Mouse (Mus musculus): Measurements from ENCODE around the gene Gm42791. TPM values are rescaled to one million over a fixed set of nuclear protein-coding genes. Genes with fewer than 3 reads are reported as not detected.

Gene Gm42791
- polyA plus RNA-seq, 1 experiment from 2014 or later: 2.3 TPM

DNA sequence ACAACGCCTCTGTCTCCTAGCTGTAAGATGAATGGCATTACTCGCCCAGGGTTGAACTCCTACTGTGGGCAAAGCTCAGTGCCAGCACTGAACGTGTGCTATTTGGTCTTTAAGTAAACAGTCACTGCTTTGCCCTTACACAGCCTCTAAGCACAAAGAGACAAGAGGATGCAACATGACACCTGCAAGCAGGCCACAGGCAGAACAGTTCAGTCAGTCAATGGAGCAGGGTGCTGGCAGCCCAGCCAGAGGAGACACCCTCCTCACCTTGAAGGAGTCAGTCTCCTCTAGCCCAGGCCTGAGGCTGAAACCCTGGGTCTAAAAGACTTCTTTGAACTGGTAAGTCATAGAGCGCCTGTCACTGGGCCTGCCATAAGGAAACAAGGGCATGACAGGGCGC lies 76.9 kb downstream of the Gm42791 start:
- H3K4me1 ChIP-seq: no peaks in the 10 kb centered on the region
- WGBS: 73% methylated on average over 5 of the region's 5 CpGs
- no peak for ATAC-seq (ENCODE audit: extremely low read depth, insufficient number of reproducible peaks, low FRiP score, low TSS enrichment)
- H3K36me3 ChIP-seq: peaks cover 64% of the 10 kb centered on the region
- no peaks in the 10 kb centered on the region for H3K27me3 ChIP-seq (replicated peaks)
- no peak overlapping the region for H3K27ac ChIP-seq (replicated peaks)
- peaks cover 5% of the 10 kb centered on the region; the same call in 1 of the 2 replicates for H3K9me3 ChIP-seq
- no peak overlapping the region for H3K9ac ChIP-seq
- no peak overlapping the region for H3K4me2 ChIP-seq
- no peak overlapping the region for H3K4me3 ChIP-seq

DNA sequence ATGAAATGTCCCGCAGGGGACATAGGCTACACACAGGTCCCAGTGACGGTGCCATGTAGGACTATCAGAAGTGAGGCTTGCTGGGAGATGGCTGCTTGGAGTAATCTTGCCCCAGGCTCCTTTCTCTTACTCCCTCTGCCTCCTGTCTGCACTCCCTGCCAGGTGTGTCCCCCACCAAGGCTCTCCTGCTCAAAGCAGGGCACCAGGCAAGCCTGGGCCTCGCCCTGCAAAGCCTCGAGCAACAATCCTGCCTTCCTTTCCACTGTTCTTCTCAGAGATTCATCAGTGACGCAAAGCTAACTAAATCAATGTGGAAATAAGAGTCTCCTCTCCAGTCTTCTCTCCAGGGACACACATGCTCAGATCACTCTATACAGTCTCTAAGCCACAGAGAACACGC lies 78.2 kb downstream of the Gm42791 start:
- 87% methylated on average over 6 of the region's 6 CpGs for WGBS
- Histone ChIP-seq H3K4me3 (no peak overlapping the region), H3K27me3 (replicated peaks) (no peaks in the 10 kb centered on the region), H3K36me3 (peaks cover 70% of the 10 kb centered on the region), H3K9ac (no peak overlapping the region), H3K4me2 (no peak overlapping the region), H3K4me1 (peaks cover 9% of the 10 kb centered on the region), H3K9me3 (peaks cover 6% of the 10 kb centered on the region; the same call in 1 of the 2 replicates), H3K27ac (replicated peaks) (no peak overlapping the region)
- no peak for ATAC-seq (ENCODE audit: extremely low read depth, insufficient number of reproducible peaks, low FRiP score, low TSS enrichment)

DNA sequence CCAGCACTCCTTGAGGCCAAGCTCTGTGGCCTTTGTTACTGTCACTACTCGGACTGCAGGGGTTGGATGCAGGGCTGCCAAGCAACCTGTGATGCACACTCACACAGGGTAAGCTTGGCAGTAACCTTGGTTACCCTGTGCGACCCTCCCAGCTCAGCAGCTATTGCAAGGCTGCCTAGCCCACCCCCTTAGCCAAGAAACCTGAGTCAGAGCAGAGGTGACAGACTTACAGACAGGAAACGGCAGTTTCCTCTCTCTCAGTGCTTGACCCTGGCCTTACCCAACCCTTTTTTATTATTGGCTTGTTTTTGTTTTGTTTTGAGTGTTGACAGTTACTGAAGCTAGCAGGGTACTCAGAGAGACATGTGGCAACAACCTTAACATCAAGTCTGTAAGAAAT lies 82.7 kb downstream of the Gm42791 start:
- H3K36me3 ChIP-seq: peaks cover 47% of the 10 kb centered on the region
- WGBS: 45% methylated on average over 3 of the region's 3 CpGs

DNA sequence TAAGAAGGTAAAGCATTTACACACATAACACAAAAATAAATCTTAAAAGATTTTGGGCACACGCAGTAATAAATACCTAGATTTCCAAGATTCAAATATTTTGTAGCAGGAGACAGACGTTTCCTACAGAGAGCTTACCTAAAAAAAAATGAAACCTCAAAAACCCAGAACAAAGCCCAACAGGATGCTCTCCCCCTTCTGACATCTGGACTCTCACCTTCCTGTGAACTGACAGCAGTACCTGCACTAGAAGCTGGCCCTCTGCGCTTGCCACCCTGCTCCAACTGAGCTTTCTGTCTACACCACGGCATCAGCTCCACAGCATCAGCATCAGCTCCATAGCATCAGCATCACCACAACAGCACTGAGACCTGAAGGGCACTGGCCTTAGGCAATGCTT lies 84.9 kb downstream of the Gm42791 start:
- 87% methylated on average over 4 of the region's 4 CpGs for WGBS

More for the DNA sequence above, 82.7 kb downstream of the Gm42791 start:
- no peak overlapping the region for H3K9ac ChIP-seq
- H3K4me3 ChIP-seq: no peak overlapping the region
- H3K4me2 ChIP-seq: no peak overlapping the region
- H3K4me1 ChIP-seq: peaks cover 40% of the 10 kb centered on the region
- no peak overlapping the region for H3K27ac ChIP-seq (replicated peaks)
- H3K27me3 ChIP-seq (replicated peaks): no peaks in the 10 kb centered on the region
- no peak for ATAC-seq (ENCODE audit: extremely low read depth, insufficient number of reproducible peaks, low FRiP score, low TSS enrichment)
- peaks cover 6% of the 10 kb centered on the region; the same call in 1 of the 2 replicates for H3K9me3 ChIP-seq

DNA sequence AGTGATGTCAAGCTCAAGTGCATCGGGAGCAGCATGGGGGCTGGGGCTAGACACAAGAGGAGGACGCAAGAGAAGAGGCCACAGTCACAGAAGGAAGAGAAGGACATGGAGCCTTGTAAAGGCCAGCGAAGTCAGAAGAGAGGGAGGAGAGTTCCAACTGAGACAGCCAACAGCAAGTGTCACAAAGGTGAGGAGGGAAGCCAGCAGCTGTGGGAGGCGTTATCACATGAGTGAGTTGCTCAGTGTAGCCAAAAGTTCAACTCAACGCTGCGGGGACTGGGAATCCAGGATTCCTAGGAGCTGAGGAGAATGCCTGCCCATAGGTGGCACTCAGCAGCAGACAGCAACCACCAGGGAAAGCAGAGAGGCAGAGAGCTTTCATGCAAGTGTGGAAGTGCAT lies 85.5 kb downstream of the Gm42791 start:
- Histone ChIP-seq H3K4me2 (peak overlapping the region; percentile 39), H3K4me1 (peaks cover 40% of the 10 kb centered on the region)

More for the DNA sequence above, 84.9 kb downstream of the Gm42791 start:
- no peak overlapping the region for H3K9ac ChIP-seq
- H3K27ac ChIP-seq (replicated peaks): no peak overlapping the region
- H3K9me3 ChIP-seq: peaks cover 6% of the 10 kb centered on the region; the same call in 1 of the 2 replicates
- peaks cover 40% of the 10 kb centered on the region for H3K4me1 ChIP-seq
- H3K4me2 ChIP-seq: no peak overlapping the region
- H3K27me3 ChIP-seq (replicated peaks): no peaks in the 10 kb centered on the region
- H3K4me3 ChIP-seq: no peak overlapping the region
- peaks cover 39% of the 10 kb centered on the region for H3K36me3 ChIP-seq
- ATAC-seq (ENCODE audit: extremely low read depth, insufficient number of reproducible peaks, low FRiP score, low TSS enrichment): no peak

DNA sequence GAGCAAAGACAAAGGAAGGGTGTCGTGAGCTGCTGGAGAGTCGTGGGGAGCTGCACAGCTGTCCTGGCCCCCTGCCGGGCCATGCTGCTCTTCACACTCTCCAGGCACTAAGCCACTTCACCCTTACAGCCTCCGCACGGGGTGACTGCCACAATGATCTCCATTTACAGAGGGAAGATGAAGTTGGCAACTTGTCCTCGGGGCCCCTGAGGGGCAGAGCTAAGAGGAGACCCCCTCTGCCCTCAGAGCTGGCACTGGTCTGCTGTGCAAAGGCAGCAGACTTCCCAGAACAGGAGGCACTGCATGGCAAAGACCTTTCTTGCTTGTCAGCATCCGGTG lies 85.9 kb downstream of the Gm42791 start:
- Histone ChIP-seq H3K9me3 (peaks cover 6% of the 10 kb centered on the region; the same call in 1 of the 2 replicates), H3K4me2 (peak overlapping the region; percentile 39), H3K4me1 (peaks cover 40% of the 10 kb centered on the region), H3K9ac (peak overlapping the region; percentile 50; the same call in 1 of the 2 replicates), H3K27me3 (replicated peaks) (no peaks in the 10 kb centered on the region), H3K4me3 (no peak overlapping the region), H3K27ac (replicated peaks) (peak overlapping the region; percentile 74), H3K36me3 (peaks cover 41% of the 10 kb centered on the region)
- ATAC-seq (ENCODE audit: extremely low read depth, insufficient number of reproducible peaks, low FRiP score, low TSS enrichment): peak; percentile 47; the same call in 1 of the 2 replicates
- 12% methylated on average over 7 of the region's 7 CpGs for WGBS

More for the DNA sequence above, 85.5 kb downstream of the Gm42791 start:
- Histone ChIP-seq H3K9me3 (peaks cover 6% of the 10 kb centered on the region; the same call in 1 of the 2 replicates), H3K36me3 (peaks cover 38% of the 10 kb centered on the region), H3K27me3 (replicated peaks) (no peaks in the 10 kb centered on the region), H3K9ac (peak overlapping the region; percentile 50; the same call in 1 of the 2 replicates), H3K27ac (replicated peaks) (peak overlapping the region; percentile 74), H3K4me3 (no peak overlapping the region)
- WGBS: 17% methylated on average over 6 of the region's 6 CpGs
- ATAC-seq (ENCODE audit: extremely low read depth, insufficient number of reproducible peaks, low FRiP score, low TSS enrichment): no peak

DNA sequence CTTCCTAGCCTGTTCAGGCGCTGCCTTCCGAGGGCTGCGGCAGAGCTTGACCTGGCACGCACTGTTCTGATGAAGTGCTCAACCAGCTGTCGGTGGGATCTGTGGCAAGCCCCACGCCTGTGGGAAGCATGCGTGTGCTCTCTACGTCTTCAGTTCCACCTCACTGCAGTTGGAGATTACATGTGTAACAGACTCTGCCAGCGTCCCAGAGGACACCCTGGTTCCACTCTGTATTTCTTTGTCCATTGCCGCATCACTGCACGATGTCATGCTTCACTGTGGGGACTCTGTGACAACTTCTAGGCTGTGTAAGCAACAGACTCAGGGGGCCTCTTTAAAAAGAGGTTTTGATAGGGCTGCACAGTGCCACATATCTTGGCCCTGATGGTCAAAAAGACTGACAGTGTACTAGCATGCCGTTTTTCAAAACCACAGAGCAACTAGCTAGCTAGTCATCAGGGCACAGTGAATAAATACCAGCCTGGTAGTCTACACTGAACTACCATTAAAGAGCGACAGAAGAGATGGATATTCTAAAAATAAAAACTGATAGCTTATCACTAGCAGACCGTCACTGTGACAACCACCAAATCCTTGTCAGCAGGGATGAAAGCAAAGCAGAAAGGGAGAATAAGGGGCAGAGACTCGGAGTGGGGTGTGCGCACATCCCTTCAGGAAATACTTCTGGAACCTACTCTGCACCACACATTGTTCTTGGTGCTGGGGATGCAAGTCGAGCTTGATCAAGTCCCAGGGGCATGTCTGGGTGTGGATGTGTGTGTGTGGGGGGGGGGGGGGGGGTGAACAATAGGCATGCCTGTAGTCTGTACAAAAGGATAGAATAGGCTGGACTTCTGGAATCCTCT lies 86.5 kb downstream of the Gm42791 start:
- Histone ChIP-seq H3K9me3 (peaks cover 5% of the 10 kb centered on the region; the same call in 1 of the 2 replicates), H3K4me1 (peaks cover 40% of the 10 kb centered on the region), H3K36me3 (peaks cover 42% of the 10 kb centered on the region), H3K4me2 (peak overlapping the region; percentile 39), H3K4me3 (no peak overlapping the region), H3K9ac (peak overlapping the region; percentile 40; the same call in 1 of the 2 replicates), H3K27ac (replicated peaks) (peak overlapping the region; percentile 74), H3K27me3 (replicated peaks) (no peaks in the 10 kb centered on the region)
- 34% methylated on average over 17 of the region's 17 CpGs for WGBS
- peak; percentile 38; the same call in 1 of the 2 replicates for ATAC-seq (ENCODE audit: extremely low read depth, insufficient number of reproducible peaks, low FRiP score, low TSS enrichment)

DNA sequence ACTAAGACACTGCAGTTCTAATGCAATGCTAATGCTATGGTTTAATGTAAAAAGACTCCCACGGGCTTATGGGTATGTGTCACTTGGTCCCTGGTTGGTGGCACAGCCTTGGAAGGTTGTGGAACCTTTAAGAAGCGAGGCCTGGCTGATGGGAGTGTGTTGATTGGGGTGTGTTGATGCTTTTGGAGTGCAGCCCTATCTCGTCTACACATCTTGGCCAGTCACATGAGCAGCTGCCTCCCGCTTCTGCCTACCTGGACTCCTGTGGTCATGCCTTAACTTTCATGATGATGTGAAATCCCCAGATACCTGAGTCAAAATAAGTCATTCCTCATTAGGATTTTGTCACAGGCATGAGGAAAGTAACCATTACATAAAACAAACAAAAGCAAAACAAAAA lies 88.6 kb downstream of the Gm42791 start:
- no peak for ATAC-seq (ENCODE audit: extremely low read depth, insufficient number of reproducible peaks, low FRiP score, low TSS enrichment)
- Histone ChIP-seq H3K4me1 (peaks cover 26% of the 10 kb centered on the region), H3K4me2 (no peak overlapping the region), H3K27me3 (replicated peaks) (no peaks in the 10 kb centered on the region), H3K9me3 (no peaks in the 10 kb centered on the region), H3K36me3 (peaks cover 46% of the 10 kb centered on the region), H3K27ac (replicated peaks) (no peak overlapping the region), H3K4me3 (no peak overlapping the region), H3K9ac (no peak overlapping the region)
- WGBS: 79% methylated on average over 4 of the region's 4 CpGs

DNA sequence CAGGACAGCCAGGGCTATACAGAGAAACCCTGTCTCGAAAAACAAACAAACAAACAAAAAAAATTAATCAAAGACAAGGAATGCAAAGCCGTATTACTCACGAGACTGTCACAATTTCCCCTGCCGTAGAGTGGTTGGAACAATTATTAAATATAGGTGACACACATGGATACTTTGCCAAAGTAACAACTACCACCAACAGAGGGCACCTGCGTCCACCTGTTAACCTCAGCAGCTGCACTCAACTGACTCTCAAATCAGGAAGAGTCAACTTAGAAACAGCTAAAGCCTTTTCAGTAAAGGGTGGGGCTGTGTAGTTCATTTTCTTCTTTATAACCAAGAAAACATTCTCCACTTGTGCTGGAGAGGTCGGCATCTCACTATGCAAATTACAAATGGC lies 90.1 kb downstream of the Gm42791 start:
- Histone ChIP-seq H3K27me3 (replicated peaks) (no peaks in the 10 kb centered on the region), H3K4me2 (no peak overlapping the region), H3K4me1 (peaks cover 25% of the 10 kb centered on the region), H3K4me3 (no peak overlapping the region), H3K27ac (replicated peaks) (no peak overlapping the region), H3K9ac (no peak overlapping the region), H3K36me3 (peaks cover 41% of the 10 kb centered on the region), H3K9me3 (no peaks in the 10 kb centered on the region)
- ATAC-seq (ENCODE audit: extremely low read depth, insufficient number of reproducible peaks, low FRiP score, low TSS enrichment): no peak
- WGBS: 68% methylated on average over 6 of the region's 6 CpGs

DNA sequence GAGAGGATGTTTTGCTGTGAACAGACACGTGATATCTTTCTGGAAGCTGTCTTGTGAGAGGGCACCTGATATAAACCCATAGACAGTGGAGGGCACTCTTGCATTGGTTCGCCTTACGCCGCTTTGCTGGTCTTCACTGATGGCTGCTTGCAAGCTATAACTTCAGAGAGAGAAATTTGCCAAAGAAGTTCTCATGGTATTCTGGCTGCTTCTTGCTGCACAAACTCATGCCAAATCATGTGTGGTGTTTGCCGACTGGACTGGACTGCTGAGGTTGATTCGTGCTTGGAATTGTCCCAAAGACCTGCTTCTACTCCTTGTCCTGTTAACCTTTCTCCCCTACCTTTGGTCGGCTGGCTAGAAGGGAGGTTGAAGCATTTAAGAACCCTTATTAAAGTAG lies 95.6 kb downstream of the Gm42791 start:
- no peak overlapping the region for H3K4me3 ChIP-seq
- no peak overlapping the region for H3K9ac ChIP-seq
- no peak overlapping the region for H3K4me2 ChIP-seq
- H3K27ac ChIP-seq (replicated peaks): no peak overlapping the region
- H3K9me3 ChIP-seq: no peaks in the 10 kb centered on the region
- H3K4me1 ChIP-seq: peaks cover 15% of the 10 kb centered on the region
- H3K27me3 ChIP-seq (replicated peaks): no peaks in the 10 kb centered on the region
- no peak for ATAC-seq (ENCODE audit: extremely low read depth, insufficient number of reproducible peaks, low FRiP score, low TSS enrichment)
- 86% methylated on average over 7 of the region's 7 CpGs for WGBS
- H3K36me3 ChIP-seq: peaks cover 38% of the 10 kb centered on the region

DNA sequence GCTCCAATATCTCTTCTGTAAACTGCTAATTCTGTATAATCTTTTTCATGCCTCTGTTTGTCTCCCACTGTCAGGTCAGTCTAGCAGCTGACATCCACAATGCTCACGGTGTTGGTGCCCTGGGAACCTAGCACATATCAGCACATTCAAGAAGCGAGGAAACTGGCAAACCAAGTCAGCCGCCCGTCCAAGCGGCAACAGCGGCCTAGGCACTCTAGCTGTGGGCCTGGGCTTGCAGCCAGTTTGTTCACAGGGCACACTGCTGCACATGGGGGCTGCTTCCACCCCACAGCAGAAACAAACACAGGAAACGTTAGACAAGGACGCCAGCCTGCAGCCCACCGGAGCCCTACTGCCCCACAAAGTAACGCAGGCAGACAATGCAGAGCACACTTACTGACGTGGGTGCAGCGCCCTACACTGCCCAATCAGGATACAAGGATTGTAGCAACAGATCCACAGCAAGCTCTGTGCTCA lies 97.0 kb downstream of the Gm42791 start:
- 61% methylated on average over 12 of the region's 12 CpGs for WGBS
- no peaks in the 10 kb centered on the region for H3K27me3 ChIP-seq (replicated peaks)
- H3K4me2 ChIP-seq: no peak overlapping the region; the same call in 1 of the 2 replicates
- peaks cover 15% of the 10 kb centered on the region for H3K4me1 ChIP-seq
- no peak overlapping the region for H3K4me3 ChIP-seq
- peaks cover 38% of the 10 kb centered on the region for H3K36me3 ChIP-seq
- no peak for ATAC-seq (ENCODE audit: extremely low read depth, insufficient number of reproducible peaks, low FRiP score, low TSS enrichment)
- H3K9ac ChIP-seq: no peak overlapping the region
- no peaks in the 10 kb centered on the region for H3K9me3 ChIP-seq
- H3K27ac ChIP-seq (replicated peaks): peak overlapping the region; percentile 39; the same call in 1 of the 2 replicates
